Mouse (Mus musculus): ENCODE data around the gene Zfp423. TPM values are rescaled to one million over a fixed set of nuclear protein-coding genes. Genes with fewer than 3 reads are reported as not detected.
A peak's percentile ranks its signal among the peaks of the same experiment; 100 is the strongest.

Gene Zfp423
- polyA plus RNA-seq, 1 experiment from 2014 or later: 41.7 TPM

DNA sequence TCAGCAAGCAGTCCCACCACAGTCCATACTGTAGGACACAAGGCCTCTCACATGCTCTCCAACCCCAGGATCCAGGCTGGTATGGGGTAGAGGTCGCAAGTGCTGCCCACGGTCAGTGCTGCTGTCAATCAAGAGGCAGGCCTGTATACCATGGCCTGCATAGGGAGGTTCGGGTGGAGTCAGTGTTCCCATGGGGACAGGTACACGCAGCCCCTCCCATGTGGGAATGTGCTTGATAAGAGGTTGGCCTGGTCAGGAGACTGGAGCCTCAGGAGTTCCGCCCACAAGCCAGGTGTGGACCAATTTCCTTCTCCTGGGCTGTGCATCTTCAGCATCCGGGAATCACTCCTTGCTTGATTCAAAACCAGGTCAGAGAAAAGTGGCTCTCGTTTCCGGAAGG is 204.5 kb downstream of the Zfp423 start:
- no peaks in the 10 kb centered on the region for H3K36me3 ChIP-seq
- 87% methylated on average over 8 of the region's 8 CpGs for WGBS
- H3K4me3 ChIP-seq (replicated peaks): no peak overlapping the region
- peaks cover 59% of the 10 kb centered on the region for H3K4me1 ChIP-seq (replicated peaks)
- no peaks in the 10 kb centered on the region for H3K27me3 ChIP-seq
- no peak overlapping the region for H3K9ac ChIP-seq (replicated peaks)
- H3K27ac ChIP-seq: no peak overlapping the region
- H3K9me3 ChIP-seq: no peaks in the 10 kb centered on the region
- no peak overlapping the region for H3K4me2 ChIP-seq (replicated peaks)
- ATAC-seq: no peak

DNA sequence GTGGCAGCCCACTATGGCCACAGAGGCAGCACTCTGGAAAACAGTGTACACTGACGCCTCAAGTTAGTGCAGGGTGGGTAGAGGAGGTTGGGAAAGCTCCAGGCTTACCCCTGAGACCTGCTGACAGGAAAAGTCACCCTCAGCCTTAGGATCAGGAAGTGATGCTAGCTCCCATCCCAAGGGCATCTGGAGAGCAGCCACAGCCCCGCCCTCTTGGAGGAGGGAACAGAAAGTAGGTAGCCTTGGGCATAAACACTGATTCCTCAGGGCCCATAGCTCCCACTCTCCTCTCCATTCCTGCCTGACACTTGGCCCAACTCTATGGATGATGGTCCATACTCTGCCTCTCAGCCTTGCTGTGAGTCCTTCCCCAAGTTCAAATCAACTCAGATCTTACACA is 205.8 kb downstream of the Zfp423 start:
- Histone ChIP-seq H3K27me3 (no peaks in the 10 kb centered on the region), H3K4me2 (replicated peaks) (no peak overlapping the region), H3K27ac (no peak overlapping the region), H3K9ac (replicated peaks) (no peak overlapping the region), H3K4me1 (replicated peaks) (peaks cover 58% of the 10 kb centered on the region), H3K36me3 (no peaks in the 10 kb centered on the region), H3K4me3 (replicated peaks) (no peak overlapping the region), H3K9me3 (no peaks in the 10 kb centered on the region)
- WGBS: 75% methylated on average over 2 of the region's 2 CpGs
- ATAC-seq: no peak

DNA sequence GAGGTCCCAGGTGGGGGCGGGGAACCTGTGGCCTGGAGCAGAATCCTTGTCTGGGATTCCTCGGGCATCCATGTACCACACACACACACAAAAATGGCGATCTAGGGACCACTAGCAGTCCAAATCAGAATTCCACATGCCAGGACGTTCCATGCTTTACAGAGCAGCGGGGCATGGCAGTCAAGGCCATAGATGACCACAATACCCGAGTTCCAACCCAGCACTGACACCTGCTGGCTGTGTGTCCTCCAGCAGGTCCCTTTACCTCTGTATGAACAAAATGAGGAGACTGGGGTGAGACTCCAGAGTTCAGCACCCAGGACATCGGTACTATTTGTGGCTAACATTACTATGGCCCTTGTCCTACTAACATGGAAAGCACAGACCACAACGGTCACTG is 206.2 kb downstream of the Zfp423 start:
- Histone ChIP-seq H3K27ac (peak overlapping the region; percentile 57; the same call in 1 of the 2 replicates), H3K9ac (replicated peaks) (no peak overlapping the region), H3K4me2 (replicated peaks) (no peak overlapping the region), H3K27me3 (no peaks in the 10 kb centered on the region), H3K4me1 (replicated peaks) (peaks cover 56% of the 10 kb centered on the region), H3K4me3 (replicated peaks) (no peak overlapping the region), H3K36me3 (no peaks in the 10 kb centered on the region), H3K9me3 (no peaks in the 10 kb centered on the region)
- ATAC-seq: 0 out of 2 replicates have a peak, but pooled peaks have one; percentile 24
- 67% methylated on average over 8 of the region's 8 CpGs for WGBS

- H3K4me2 ChIP-seq (replicated peaks): no peak overlapping the region
- peaks cover 56% of the 10 kb centered on the region for H3K4me1 ChIP-seq (replicated peaks)
- H3K27ac ChIP-seq: peak overlapping the region; percentile 57; the same call in 1 of the 2 replicates
- H3K9me3 ChIP-seq: no peaks in the 10 kb centered on the region
- H3K9ac ChIP-seq (replicated peaks): no peak overlapping the region
- no peaks in the 10 kb centered on the region for H3K36me3 ChIP-seq
- H3K27me3 ChIP-seq: no peaks in the 10 kb centered on the region
- WGBS: 67% methylated on average over 13 of the region's 13 CpGs
- H3K4me3 ChIP-seq (replicated peaks): no peak overlapping the region
- no peak; the same call in 1 of the 2 replicates for ATAC-seq
Observed at GRCm38 (mm10) chr8:87752710-87753109, 206.7 kb downstream of the Zfp423 start.

GRCm38 (mm10) chr8:87747582-87747981 is 211.8 kb downstream of the Zfp423 start:
- peaks cover 90% of the 10 kb centered on the region for H3K4me1 ChIP-seq (replicated peaks)
- no peak overlapping the region for H3K4me2 ChIP-seq (replicated peaks)
- ATAC-seq: no peak
- 0 out of 2 replicates have a peak overlapping the region, but pooled peaks have one; percentile 8 for H3K9ac ChIP-seq (replicated peaks)
- peak overlapping the region; percentile 74 for H3K27ac ChIP-seq
- WGBS: 13% methylated on average over 8 of the region's 8 CpGs
- H3K4me3 ChIP-seq (replicated peaks): no peak overlapping the region
- no peaks in the 10 kb centered on the region for H3K9me3 ChIP-seq
- no peaks in the 10 kb centered on the region for H3K27me3 ChIP-seq
- H3K36me3 ChIP-seq: no peaks in the 10 kb centered on the region

DNA sequence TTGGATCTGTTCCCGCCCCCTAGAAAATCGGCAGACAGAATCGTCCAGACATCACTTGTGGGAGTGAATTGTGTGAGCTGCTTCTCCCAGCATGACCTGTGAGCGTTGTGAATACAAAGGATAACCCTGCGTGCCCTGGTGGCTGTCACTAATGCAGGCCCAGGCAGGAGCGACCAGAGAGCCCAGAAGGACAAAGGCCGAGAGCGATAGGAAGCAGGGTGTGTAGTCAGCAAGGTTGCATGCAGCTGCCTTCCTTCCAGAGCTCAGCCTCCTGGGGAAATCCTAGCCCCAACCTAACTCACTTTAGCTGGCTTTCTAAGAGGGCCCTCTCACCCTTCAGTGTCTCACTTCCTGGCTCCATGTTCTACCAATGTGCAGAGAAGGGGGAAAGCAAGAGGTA is 212.3 kb downstream of the Zfp423 start:
- 0 out of 2 replicates have a peak overlapping the region, but pooled peaks have one; percentile 8 for H3K9ac ChIP-seq (replicated peaks)
- no peaks in the 10 kb centered on the region for H3K9me3 ChIP-seq
- no peak for ATAC-seq
- H3K36me3 ChIP-seq: no peaks in the 10 kb centered on the region
- 5% methylated on average over 8 of the region's 8 CpGs for WGBS
- H3K4me1 ChIP-seq (replicated peaks): peaks cover 90% of the 10 kb centered on the region
- no peak overlapping the region for H3K4me3 ChIP-seq (replicated peaks)
- H3K27me3 ChIP-seq: no peaks in the 10 kb centered on the region
- H3K27ac ChIP-seq: peak overlapping the region; percentile 74
- H3K4me2 ChIP-seq (replicated peaks): no peak overlapping the region

GRCm38 (mm10) chr8:87746072-87746471 is 213.3 kb downstream of the Zfp423 start:
- H3K4me1 ChIP-seq (replicated peaks): peaks cover 91% of the 10 kb centered on the region
- WGBS: 47% methylated on average over 14 of the region's 14 CpGs

GRCm38 (mm10) chr8:87745125-87745698 is 214.2 kb downstream of the Zfp423 start:
- Histone ChIP-seq H3K4me1 (replicated peaks) (peaks cover 88% of the 10 kb centered on the region), H3K36me3 (no peaks in the 10 kb centered on the region), H3K9ac (replicated peaks) (no peak overlapping the region), H3K9me3 (no peaks in the 10 kb centered on the region), H3K4me2 (replicated peaks) (0 out of 2 replicates have a peak overlapping the region, but pooled peaks have one; percentile 3), H3K27ac (peak overlapping the region; percentile 86), H3K4me3 (replicated peaks) (no peak overlapping the region), H3K27me3 (no peaks in the 10 kb centered on the region)
- 46% methylated on average over 20 of the region's 20 CpGs for WGBS
- ATAC-seq: peak; percentile 63

More at GRCm38 (mm10) chr8:87746072-87746471, 213.3 kb downstream of the Zfp423 start:
- peak overlapping the region; percentile 86 for H3K27ac ChIP-seq
- ATAC-seq: 0 out of 2 replicates have a peak, but pooled peaks have one; percentile 9
- H3K4me2 ChIP-seq (replicated peaks): no peak overlapping the region
- H3K36me3 ChIP-seq: no peaks in the 10 kb centered on the region
- no peaks in the 10 kb centered on the region for H3K27me3 ChIP-seq
- H3K4me3 ChIP-seq (replicated peaks): no peak overlapping the region
- no peaks in the 10 kb centered on the region for H3K9me3 ChIP-seq
- H3K9ac ChIP-seq (replicated peaks): no peak overlapping the region

GRCm38 (mm10) chr8:87744556-87744955 is 214.8 kb downstream of the Zfp423 start:
- Histone ChIP-seq H3K27me3 (no peaks in the 10 kb centered on the region), H3K9me3 (no peaks in the 10 kb centered on the region), H3K4me1 (replicated peaks) (peaks cover 91% of the 10 kb centered on the region), H3K4me2 (replicated peaks) (no peak overlapping the region), H3K9ac (replicated peaks) (no peak overlapping the region), H3K27ac (peak overlapping the region; percentile 86), H3K4me3 (replicated peaks) (no peak overlapping the region), H3K36me3 (no peaks in the 10 kb centered on the region)
- no peak for ATAC-seq
- 70% methylated on average over 6 of the region's 6 CpGs for WGBS

DNA sequence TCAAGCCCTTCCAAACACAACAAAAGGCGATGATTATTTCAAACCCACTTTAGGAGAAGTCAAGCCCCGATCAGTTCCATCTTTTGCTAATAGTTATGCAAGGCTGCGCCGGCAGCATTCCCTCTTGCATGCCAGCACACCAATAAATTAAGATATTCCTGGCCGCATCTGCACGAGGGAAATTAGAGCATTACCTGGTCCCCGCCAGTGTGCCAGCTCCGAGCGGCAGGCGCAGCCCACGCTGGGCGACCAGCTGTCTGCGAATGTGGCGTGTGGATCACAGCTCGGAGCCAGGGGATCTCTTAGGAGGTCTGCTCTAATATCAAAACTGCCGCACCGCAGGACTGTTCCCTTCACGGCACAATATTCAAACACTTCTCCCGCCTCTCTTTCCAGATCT is 217.4 kb downstream of the Zfp423 start:
- no peaks in the 10 kb centered on the region for H3K27me3 ChIP-seq
- H3K4me3 ChIP-seq (replicated peaks): no peak overlapping the region
- H3K27ac ChIP-seq: peak overlapping the region; percentile 69
- no peaks in the 10 kb centered on the region for H3K9me3 ChIP-seq
- no peak for ATAC-seq
- H3K4me2 ChIP-seq (replicated peaks): no peak overlapping the region
- peaks cover 94% of the 10 kb centered on the region for H3K4me1 ChIP-seq (replicated peaks)
- H3K9ac ChIP-seq (replicated peaks): no peak overlapping the region
- H3K36me3 ChIP-seq: no peaks in the 10 kb centered on the region
- WGBS: 72% methylated on average over 19 of the region's 19 CpGs

DNA sequence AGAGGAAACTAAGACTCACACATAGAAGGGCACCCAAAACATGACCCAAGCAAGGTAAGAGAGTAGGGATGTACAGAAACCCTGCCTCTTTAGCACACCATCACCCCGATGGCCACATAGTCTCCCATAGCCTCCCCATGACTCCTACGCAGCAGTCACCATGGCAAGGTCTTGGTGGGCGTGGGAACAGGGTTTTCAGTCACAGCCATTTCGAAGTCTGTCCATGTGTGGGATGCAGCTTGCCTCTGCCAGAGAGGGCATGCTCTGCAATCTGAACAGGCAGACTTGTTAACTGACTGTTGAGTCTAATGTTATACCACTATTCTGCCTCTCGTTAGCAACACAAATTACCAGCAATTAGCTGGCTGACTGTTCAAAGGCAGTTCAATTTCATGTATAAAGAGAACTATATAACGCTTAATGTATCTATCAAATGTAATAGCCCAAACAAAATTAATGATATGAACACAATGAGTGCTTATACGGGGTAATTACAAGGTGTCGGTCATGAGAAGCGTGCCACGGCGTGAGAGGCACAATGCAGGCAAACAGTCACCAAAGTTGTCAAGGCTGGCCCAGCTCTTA is 218.4 kb downstream of the Zfp423 start:
- H3K4me3 ChIP-seq (replicated peaks): no peak overlapping the region
- WGBS: 90% methylated on average over 11 of the region's 11 CpGs
- H3K27ac ChIP-seq: peak overlapping the region; percentile 69
- H3K4me2 ChIP-seq (replicated peaks): no peak overlapping the region
- H3K4me1 ChIP-seq (replicated peaks): peaks cover 96% of the 10 kb centered on the region
- ATAC-seq: no peak
- no peak overlapping the region for H3K9ac ChIP-seq (replicated peaks)
- H3K9me3 ChIP-seq: no peaks in the 10 kb centered on the region
- no peaks in the 10 kb centered on the region for H3K27me3 ChIP-seq
- H3K36me3 ChIP-seq: no peaks in the 10 kb centered on the region

GRCm38 (mm10) chr8:87737900-87738299 is 221.5 kb downstream of the Zfp423 start:
- no peak overlapping the region for H3K9ac ChIP-seq (replicated peaks)
- H3K27ac ChIP-seq: peak overlapping the region; percentile 82
- H3K4me3 ChIP-seq (replicated peaks): no peak overlapping the region
- H3K36me3 ChIP-seq: no peaks in the 10 kb centered on the region
- no peak overlapping the region for H3K4me2 ChIP-seq (replicated peaks)
- WGBS: 31% methylated on average over 11 of the region's 11 CpGs
- no peak for ATAC-seq
- H3K4me1 ChIP-seq (replicated peaks): peaks cover 82% of the 10 kb centered on the region
- H3K9me3 ChIP-seq: no peaks in the 10 kb centered on the region
- no peaks in the 10 kb centered on the region for H3K27me3 ChIP-seq
